Mouse (Mus musculus) cerebellum, adult 9-10 months (tissue): ENCODE data around the gene Mcf2l.

Experiments used
- DNase-seq: peaks from one replicate; pipeline ENCODE4 v3.0.0; 2022

Mcf2l gene

GRCm38 (mm10) chr8:12915187-12916006, 41.8 kb downstream of the Mcf2l start:
- peak; percentile 81 for DNase-seq

GRCm38 (mm10) chr8:12916156-12916900, 42.7 kb downstream of the Mcf2l start:
- peak; percentile 66 for DNase-seq

GRCm38 (mm10) chr8:12917029-12917428, 43.4 kb downstream of the Mcf2l start:
- peak; percentile 74 for DNase-seq

- no peak for DNase-seq
These were observed 44.2 kb downstream of the Mcf2l start for GRCm38 (mm10) chr8:12917831-12918230.

- DNase-seq, result no peak
These were observed 47.0 kb downstream of the Mcf2l start for GRCm38 (mm10) chr8:12920599-12920998.

- no peak for DNase-seq
These were observed 51.4 kb downstream of the Mcf2l start for GRCm38 (mm10) chr8:12925051-12925450.

GRCm38 (mm10) chr8:12925941-12926381, 52.4 kb downstream of the Mcf2l start:
- no peak for DNase-seq

GRCm38 (mm10) chr8:12927204-12927983, 53.8 kb downstream of the Mcf2l start:
- DNase-seq, result peak; percentile 90

- peak; percentile 79 for DNase-seq
These were observed 54.4 kb downstream of the Mcf2l start for GRCm38 (mm10) chr8:12928033-12928432.

GRCm38 (mm10) chr8:12928931-12929330, 55.3 kb downstream of the Mcf2l start:
- no peak for DNase-seq

GRCm38 (mm10) chr8:12930290-12930689, 56.7 kb downstream of the Mcf2l start:
- no peak for DNase-seq

GRCm38 (mm10) chr8:12931426-12931825, 57.8 kb downstream of the Mcf2l start:
- no peak for DNase-seq

- no peak for DNase-seq
These were observed 58.9 kb downstream of the Mcf2l start for GRCm38 (mm10) chr8:12932520-12932919.

GRCm38 (mm10) chr8:12933765-12934164, 60.2 kb downstream of the Mcf2l start:
- no peak for DNase-seq

- no peak for DNase-seq
These were observed 60.9 kb downstream of the Mcf2l start for GRCm38 (mm10) chr8:12934453-12935043.

- DNase-seq, result peak; percentile 66
These were observed 66.9 kb downstream of the Mcf2l start for GRCm38 (mm10) chr8:12940549-12940948.

- no peak for DNase-seq
These were observed 67.7 kb downstream of the Mcf2l start for GRCm38 (mm10) chr8:12941161-12941926.

GRCm38 (mm10) chr8:12947604-12948573, 74.3 kb downstream of the Mcf2l start:
- DNase-seq, result no peak

GRCm38 (mm10) chr8:12948574-12948961, 75.0 kb downstream of the Mcf2l start:
- DNase-seq, result peak; percentile 77

GRCm38 (mm10) chr8:12951051-12951630, 77.5 kb downstream of the Mcf2l start:
- peak; percentile 75 for DNase-seq
